Mouse (Mus musculus) cerebellum, adult 9-10 months (tissue): ENCODE results near the gene Cnst.

ENCODE experiments used
- DNase-seq: peaks from one replicate; pipeline ENCODE4 v3.0.0; 2022

Cnst gene

GRCm38 (mm10) chr1:179545768-179546550 lies at the start of gene Cnst, which contains the start of gene Tfb2m:
Gene Cnst (plus strand): TSS chr1:179546370.
Gene Tfb2m (minus strand): TSS chr1:179546267.
- peak; percentile 99 for DNase-seq

DNA sequence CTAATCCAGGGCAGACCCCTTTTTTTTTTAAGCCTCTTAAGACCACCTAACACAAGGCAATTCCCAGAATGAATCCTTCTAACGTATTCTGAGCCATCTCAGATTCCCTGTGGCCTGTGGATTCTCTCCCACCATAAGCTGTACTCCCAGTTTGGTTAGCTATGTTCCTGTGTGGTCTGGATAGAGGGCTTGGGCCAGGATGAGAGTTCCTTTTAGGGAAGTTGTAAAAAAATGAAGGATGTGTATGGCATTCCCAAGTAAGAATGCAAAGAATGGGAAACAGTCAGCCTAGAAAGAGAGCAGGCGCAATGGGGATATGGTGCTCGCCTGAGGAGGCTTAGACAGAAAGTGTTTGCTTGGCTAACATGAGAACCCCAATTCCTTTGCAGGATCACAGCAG lies 46.9 kb upstream of the Cnst start:
- DNase-seq, result no peak

DNA sequence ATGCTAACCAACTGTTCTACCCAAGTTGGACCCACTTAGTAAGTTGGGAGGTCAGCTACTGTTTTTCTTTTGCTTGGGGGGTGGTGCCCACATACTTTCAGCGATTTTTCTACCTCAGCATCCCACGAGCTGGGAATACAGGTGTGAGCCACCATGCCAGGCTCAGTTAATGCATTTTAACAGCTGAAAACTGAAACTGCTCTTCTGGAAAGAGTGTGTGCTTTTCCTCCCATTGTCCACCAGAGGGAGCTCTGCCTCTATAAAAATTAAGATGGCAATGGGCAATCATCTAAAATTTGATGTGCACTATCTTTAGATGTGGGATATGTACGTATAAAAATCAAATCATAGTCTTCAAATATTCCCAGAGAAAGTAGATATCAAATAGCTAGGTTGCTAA lies 43.6 kb upstream of the Cnst start:
- peak; percentile 36 for DNase-seq

- peak; percentile 44 for DNase-seq
These were observed 39.4 kb upstream of the Cnst start for GRCm38 (mm10) chr1:179506530-179507315.

DNA sequence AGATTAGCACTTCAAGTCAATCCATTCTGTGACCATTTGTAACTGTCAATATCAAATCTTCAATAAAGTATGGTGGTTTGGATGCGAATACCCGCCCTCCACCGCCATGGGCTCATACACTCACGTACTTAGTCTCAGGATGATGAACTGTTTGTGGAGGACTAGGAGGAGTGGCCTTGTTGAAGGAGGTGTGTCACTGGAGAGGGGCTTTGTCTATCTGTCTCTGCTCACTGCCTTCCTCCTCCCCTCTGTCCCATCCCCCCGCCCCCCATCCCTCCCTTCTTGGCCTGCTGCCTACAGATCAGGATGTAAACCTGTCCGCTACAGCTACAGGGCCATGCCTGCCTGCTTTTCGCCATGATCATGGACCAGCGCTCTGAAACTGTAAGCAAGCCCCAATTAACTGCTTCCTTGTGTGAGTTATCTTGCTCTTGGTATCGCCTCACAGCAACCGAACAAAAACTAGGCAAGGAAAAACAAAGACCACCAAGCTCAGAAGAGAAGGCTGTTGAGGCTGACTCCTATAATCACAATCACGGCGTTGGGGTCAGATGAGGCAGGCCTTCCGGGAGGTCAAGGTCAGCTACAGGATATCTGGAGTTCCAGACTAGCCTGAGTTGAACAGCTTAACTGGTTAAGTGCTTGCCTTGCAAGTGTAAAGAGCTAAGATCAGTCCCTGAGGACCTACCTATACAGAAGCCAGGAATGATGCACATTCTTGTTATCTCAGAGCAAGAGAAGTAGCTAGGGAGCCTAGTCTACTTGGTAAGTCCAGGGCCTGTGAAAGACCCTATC lies 35.4 kb upstream of the Cnst start:
- DNase-seq, result no peak

DNA sequence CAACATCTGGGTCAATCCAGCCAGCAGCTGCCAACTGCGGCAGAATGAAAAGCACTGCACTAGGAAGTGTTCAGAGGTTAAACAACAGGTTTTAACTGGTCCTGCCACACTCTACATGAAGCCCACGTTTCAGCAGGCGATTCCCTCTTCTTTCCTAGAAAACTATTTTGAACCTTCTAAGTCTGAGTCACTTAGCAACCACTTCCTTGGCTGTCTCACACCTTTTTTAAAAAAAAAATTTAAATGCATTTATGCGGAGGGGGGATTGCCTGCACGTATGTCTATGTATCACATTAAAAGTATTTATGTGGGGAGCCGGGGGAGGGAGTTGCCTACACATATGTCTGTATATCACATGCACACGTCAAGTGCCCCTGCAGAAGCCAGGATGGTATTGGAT lies 34.3 kb upstream of the Cnst start:
- no peak for DNase-seq

DNA sequence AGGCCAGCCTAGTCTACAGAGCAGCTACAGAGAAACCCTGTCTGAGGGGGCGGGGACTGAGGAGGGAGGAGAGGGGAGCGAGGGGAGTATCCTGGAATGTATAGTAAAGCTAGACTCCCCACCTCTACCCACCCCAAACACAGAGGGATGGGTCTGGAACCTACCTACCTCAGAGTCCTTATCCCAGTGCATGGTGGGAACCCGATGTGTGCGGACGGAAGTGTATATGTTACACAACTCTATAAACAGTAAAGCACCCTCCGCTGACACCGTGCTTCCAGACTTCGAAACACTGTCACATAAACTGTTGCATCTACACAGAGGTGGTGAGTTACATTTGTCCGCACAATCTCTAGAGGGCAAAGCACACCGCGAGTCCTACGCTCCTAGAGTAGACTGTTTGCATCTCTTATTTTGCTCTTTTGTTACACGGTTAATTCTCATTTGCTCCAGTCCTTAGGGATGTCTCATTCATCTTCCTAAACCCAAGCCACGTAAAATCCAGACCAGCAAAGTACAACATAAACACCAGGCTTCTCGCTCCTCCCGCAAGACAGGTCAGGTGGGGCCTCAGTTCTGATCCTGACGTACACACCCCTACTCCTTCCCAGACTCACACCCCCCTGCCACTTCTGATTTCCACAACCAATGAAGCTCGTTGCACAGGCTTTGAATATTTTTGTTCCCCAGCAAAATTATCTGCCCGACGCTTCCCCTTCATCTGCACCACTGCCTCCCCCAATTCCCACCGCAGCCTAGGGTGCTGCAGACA lies 29.0 kb upstream of the Cnst start:
- DNase-seq, result peak; percentile 46

DNA sequence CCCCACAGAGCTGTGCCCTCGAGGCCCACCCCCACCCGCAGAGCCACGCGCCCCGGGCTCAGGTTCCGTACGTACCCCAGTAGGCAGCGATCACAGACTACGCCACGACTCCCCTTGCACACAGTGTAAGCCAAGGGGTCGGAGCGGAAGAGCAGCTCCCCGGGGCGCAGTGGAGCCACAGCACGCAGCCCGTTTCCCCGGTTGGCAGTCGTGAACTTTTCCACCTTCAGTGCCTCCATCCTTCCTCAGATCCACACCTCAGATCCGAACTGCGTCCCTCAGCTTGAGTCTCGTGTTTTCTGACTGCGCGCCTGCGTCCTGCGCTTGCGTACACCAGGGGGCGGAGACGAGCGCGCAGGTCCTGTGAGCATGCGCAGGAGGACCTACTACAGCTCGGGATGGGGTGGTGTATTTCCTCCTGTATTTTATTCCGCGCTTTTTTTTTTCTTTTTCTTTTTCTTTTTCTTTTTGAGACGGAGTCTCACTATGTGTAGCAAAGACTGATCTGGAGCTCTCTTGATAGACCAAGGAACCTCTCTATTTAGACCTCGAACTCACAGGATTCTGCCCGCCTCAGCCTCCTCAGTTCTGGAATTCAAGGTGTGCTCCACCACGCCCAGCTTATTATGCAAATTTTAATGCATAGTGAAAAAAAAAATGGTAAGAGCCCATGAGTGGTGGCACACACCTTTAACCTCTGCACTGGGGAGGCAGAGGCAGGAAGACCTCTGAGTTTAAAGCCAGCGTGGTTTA lies 28.3 kb upstream of the Cnst start, which contains the start of gene Smyd3:
Gene Smyd3 (minus strand): TSS at position 329 of the 753 bp plus-strand sequence.
- DNase-seq, result peak; percentile 87

DNA sequence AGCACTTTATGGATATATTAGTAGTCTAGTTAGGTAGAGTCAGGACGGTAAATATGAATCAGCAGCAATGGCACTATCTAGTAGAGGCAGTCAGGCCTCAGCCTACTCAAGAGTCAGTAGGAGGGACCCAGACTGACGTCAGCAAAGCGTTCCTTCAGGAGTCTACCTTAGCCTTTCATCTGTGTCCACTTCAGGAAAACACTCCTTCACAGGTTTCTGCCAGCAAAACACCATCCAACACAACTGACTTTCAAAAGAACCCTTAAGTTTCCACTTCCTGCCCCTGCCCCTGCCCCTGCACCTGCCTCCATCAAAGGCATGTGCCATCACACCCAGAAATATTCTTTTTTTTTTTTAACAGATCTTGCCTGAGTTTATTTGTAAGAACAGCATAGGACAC lies 26.3 kb upstream of the Cnst start:
- DNase-seq, result no peak

GRCm38 (mm10) chr1:179539054-179539453 lies 7.1 kb upstream of the Cnst start:
- no peak for DNase-seq

DNA sequence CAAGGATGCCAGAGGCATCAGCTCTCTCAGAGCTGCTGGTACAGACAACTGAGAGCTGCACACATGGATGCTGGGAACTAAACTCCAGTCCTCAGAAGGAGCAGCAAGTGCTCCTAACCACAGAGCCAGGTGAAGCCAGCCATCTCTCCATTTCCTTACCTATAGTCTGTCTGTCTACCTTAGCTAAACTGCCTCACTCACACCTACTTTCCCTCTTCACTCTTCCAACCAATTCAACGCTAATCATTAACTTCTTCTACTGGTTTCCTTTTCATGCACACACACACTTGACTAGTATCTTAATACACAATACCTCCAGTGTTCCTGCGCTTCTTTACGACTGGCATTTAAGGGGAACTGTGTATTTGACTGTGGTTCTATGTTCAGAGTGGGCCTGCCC lies 6.3 kb upstream of the Cnst start:
- DNase-seq, result no peak

DNA sequence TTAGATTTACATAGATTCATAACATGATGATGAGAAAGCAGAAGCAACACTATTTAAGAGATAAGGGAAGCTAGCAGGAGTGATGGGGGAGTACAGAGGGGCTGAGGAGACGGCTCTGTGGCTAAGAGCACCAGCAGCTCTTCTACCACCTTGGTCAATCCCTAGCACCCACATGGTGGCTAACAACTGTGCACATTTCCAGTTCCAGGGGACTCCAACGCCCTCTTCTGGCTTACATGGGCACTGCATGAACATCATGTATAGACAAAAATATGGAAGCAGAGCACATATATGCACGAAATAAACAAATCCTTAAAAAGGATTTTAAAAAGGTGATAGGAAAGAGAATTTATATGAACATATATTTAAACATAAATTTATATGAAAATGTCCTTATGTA lies 4.7 kb upstream of the Cnst start:
- DNase-seq, result no peak

DNA sequence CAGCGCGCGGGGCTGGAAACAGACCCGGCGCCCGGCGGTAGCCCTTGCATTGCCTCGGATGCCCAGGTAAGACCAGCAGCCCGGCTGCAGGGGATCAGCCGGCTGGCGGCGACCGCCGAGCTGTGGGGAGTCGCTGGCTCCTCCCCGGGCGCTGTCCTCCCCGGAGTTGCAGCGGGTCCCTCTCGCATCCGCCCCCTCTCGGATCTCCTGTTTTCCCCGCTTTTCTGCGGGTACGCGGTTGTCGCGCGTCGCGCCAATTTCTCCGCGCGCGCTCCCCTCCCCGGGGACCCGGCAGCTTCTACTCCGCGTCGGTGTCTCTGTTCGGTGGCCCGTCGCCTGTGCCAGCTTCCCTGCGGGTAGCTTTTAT lies 364 bp downstream of the Cnst start:
- DNase-seq, result no peak

DNA sequence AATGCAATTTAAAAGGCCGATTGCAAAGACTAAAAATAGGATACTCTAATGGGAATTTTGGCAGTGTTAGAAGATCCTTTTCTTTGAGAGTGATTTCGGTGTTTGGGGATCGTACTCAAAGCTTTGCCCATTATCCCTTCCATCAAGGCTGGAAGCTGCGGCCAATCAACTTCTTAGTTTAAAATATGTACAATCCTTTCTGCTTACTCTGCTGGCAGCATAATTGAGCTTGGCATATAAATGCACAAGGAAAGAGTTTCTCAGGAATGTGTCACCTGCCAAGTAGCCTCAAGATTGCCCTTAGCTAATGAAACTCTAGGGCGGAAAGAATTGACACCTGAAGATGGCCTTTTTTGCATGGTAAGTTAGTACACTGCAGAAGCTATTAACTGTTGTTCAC lies 1.0 kb downstream of the Cnst start:
- DNase-seq, result peak; percentile 55

- no peak for DNase-seq
These were observed 2.0 kb downstream of the Cnst start for GRCm38 (mm10) chr1:179548220-179548619.

DNA sequence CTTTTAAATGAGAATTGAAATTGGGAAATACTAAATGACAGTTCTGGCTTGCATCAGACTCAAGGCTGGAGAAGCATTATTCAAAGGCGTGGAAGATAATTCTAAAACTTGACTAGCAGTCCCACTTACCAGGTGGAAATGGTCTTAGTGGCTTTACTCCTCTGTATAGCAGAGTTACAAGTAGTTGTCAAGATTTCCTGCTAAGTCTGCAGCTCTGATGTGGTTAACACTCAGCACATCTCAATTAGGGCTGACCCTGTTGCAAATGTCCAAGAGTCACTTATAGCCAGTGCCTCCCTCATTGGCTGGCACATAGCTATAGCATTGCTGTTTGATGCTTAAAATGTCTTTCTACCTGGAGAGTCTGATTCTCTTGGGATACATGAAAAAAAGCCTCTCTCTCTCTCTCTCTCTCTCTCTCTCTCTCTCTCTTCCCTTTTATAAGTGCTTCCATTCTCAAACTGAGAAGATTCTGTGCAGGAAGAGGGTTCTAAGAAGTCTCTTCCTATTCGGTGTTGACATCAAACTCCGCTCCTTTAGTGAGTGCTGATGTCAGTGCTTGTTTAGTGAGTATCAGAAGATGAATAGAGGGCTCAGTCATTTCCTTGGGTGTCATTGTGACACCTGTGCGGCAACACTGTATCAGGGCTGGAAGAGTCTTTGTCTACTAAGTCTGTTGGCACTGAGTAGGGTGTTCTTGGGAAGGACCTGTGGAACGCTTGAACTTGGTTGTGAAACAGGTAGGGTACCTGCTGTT lies 3.0 kb downstream of the Cnst start:
- DNase-seq, result no peak

DNA sequence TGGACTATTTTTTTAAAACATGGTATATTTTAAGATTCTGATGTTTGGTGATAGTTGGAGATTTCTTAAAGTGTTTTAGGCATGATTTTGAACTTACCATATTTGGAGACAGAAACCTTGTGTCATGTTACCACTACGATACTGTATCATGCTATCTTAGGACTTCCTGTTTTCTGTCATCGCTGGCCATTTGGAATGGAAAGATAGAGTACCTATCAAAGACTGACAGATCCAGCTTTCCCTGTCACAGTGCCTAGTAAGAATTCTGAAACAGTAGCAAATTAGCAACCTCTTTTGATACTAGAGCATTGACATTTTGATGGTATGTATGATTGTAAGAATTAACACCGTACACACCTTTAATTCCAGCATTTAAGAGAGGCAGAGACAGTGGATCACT lies 5.2 kb downstream of the Cnst start:
- DNase-seq, result no peak

DNA sequence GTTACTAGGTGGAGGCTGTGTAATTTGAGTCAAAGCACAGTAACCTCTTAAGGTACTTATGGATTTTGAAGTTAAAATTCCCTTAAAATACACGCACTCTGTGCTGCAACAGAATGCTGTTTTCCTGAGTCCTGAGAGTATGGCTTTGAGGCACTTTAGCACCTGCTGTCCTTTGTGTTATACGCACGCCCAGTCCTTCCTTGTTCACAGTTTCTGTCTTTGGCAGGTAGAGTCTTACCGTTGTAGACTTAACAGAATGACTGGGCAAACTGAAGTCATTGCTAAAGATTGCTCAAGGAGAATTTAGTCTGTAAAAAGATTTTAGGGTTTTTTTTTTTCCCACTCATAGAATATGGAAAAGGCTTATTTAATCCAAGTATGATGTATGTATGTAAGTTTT lies 5.8 kb downstream of the Cnst start:
- DNase-seq, result no peak

DNA sequence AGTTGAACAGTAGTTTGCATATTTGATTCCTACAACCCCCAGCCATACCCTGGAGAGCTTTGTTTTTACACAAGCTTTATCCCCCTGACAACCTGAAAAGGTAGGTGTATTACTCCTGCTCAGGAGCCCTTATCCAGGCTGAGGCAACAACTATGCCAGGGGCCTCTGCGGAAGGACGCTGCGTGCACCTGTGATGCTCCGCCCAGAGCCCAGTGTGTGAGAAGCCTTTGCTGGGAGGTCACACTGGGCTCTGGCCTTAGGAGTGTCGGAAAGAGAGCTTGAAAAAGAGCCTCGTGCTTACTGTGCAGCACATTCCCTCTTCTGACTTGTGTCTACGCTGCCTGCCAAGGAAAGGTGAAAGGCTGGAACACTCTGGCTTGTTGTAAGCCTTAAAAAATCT lies 6.6 kb downstream of the Cnst start:
- no peak for DNase-seq

DNA sequence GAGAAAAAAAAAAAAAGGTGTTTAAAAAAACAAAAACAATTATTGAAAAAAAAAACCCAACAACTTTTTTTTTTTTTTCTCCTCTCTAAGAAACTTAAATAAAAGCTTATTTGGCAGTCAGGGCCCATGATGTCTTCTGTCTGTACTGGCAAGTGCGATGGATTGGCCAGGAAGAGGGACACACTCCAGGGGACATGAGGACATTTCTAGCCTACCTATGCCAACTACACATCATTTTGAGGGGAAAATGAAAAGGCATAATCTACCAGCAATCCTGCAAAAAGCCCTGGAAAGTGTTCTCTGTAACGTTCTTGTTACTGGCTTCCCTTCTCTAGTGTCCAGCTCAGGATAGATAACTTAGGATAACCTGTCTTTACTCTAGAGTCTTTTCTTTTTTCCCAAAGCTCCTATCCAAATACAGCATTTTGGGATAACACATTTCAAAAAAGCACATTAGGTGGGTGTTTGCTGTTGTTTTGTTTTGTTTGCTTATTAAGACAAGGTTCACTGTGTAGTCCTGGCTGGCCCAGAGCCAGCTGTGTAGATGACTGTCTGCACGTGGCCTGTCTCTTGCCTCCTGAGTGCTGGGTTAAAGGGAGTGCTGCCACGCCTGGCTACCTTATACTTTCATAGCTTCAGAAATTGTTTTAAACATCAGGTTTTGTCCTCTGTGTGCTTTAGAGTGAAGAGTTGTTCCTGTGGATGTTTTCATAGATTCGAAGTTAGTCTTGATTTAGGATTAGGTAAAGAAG lies 7.2 kb downstream of the Cnst start:
- peak; percentile 65 for DNase-seq
